Mouse (Mus musculus): ENCODE measurements around the gene Pcolce2.
"Not testable (repeated sequence)": the region's sequence is repeated elsewhere in the genome, so short reads cannot be mapped to it uniquely, and the experiment has no call there.

Pcolce2 gene

DNA sequence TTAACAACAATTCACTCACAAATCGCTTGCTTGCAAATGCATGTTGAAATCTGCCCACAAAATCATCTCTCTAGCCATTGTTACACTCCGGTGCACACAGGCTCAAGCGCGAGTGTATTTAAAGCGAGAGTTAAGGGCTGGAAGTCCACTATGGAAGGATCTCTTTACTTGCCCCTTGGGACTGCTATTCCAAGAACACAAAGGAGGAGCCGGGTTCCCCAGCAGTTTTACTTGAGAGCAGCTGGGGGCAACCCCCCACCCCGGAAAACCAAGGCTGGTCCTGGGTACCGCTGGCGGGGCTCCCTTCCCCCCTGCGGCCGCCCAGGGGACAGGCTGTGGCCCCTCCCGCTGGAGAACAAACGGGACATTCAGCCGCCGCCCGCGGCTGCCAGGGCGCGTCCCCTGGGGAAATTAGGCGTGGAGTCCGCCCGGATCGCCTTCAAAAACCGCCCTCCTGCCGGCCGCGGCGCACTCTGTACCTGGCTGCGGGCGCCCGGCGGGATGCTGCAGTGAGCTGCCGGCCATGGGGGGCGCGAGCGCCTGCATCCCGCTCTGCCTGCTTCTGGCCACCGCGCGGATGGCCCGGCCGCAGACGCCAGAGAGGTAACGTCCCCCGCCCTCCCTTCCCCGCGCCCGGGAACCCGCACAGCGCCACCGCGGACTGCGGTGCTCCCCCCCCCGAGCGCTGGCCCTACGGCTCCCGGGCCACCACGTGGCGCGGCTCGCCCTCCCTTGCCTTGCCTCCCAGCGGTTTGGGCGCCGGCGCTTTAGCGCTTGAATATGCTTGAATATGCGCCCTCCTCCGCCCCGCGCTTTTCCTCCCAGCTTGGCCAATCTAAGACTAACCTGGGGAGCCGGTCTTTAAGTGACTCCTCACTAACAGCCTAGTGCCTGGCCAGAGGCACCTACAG is at the start of gene Pcolce2:
Pcolce2 (plus strand) TSS at position 331 of the 911 bp plus-strand sequence.
- peak; percentile 47 for DNase-seq (ENCODE audit: low read depth, low spot score)

DNA sequence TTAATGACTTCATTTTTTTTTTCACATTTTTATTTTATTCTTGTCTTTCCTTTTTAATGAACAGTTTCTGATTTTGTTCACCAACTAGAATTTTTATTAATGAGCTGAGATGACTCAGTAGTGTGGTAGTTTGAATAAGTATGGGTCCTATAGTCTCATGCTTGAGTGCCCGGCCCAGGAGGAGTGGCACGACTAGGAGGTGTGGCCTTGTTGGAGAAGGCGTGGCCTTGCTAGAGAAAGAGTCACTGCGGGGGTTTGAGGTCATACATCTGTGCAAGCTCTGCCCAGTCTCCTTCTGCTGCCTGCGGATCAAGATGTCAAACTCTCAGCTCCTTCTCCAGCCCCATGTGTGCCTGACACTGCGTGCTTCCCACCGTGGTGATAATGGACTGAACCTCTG is 49.3 kb upstream of the Pcolce2 start:
- DNase-seq (ENCODE audit: low read depth, low spot score) = no peak

DNA sequence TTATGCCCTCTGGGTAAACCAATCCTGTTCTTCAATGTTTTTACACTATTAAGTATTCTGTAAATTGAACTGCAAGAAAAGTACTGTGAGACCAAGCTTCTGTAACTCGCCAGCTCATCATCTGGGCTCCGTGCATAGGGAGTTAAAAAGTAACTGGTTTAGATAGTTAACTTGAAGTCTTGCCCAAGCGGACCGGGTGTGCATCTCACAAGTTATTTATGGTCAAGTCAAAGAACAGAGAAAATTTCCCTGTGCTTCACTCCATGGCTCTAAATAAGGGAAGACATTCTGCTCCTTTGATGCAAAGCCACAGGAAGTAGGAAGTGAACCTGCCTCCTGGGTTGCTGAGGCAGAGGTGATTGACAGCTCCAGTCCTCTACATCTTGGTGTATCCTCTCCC is 43.1 kb upstream of the Pcolce2 start:
- DNase-seq (ENCODE audit: low read depth, low spot score) = no peak

DNA sequence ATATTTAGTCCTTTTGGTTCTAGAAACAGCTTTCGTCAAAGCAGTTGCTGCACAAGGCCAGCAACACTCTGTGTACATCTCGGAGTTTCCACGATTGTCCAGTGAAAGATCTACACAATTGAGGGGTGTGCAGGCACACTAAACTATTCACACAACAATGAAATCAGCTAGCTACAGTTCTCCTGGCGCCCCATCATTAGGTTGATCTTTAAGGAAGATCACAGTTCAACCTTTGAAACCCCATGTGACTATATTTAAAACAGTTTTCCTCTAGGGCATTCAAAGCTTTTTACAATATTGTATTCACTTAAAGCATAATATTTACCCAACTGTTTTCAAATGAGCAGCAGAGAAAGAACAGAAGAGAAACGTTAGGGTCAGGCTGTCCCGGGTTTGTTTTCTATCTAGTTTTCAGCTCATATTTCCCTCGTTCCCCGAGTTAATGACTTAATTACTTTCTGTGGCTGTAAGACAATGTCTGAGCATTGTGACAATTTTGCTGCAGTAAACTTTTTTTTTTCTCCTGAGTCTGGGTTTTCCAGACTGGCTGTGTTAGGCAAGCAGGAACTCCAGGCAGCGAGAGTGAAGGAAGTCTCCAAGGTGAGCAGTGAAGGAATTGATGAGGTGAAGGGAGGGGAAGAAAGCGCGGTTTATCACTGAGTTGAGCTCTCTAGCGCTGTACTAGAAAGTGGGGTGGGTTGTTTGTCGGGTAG is 39.8 kb upstream of the Pcolce2 start:
- DNase-seq (ENCODE audit: low read depth, low spot score) = no peak

DNA sequence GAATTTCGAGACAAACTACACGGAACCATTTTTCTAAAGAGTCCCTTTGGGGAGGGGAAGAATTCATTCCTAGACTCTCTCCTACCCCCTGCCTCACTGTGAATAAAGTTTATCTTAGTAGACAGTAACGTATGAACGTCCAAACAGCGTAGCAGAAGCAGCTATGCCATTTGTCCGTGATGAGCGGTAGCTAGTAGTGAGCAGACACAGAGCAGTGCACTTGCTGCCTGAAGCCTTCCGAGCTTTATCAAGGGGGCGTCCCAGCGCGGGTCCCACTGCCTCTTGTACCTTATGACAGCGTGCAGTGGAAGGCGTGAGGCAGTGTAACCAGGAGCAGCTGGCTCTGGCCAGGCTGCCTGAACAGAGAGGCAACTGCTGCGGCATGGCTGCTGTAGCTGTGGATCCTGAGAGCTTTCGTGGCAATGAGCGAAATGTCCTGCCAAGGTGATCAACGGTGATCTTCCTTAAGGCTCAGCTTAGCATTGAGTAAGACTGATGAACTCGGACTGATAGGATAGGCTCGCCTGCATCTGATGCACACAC is 39.2 kb upstream of the Pcolce2 start:
- DNase-seq (ENCODE audit: low read depth, low spot score) = no peak

DNA sequence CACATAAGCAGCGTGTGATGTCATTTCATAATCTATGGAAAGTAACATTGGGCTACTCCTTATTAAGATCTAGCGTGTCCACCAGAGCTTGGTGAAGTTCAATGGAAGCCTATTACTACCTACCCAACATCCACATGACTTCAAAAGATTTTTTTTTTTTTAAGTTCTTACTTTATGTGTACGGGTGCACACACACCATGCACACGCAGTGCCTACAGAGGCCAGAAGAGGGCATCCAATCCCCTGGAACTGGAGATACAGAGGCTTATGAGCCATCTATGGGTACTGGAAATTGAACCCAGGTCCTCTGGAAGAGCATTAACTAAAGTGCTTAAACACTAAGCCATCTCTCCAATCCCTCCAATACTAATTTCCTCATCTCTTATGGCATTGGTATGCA is 38.0 kb upstream of the Pcolce2 start:
- no peak for DNase-seq (ENCODE audit: low read depth, low spot score)

DNA sequence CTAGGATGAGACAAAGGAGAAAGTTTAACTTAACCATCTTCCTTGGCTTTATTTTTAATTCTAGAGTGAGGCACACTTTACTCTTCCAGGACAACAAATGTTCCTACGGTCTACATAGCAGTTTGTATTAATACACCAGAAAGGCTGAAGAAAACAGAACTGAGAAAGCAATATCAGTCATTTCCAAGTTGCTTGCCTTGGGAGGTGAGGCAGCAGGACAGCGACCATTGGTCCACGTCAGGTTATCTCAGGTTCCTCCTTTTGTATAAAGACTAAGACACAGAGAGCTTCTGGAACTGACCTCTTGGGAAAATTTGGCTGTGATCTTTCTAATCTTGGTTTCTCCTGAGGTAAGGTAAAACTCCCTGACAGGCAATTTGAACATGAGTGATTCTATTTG is 34.6 kb upstream of the Pcolce2 start:
- DNase-seq (ENCODE audit: low read depth, low spot score) = no peak

DNA sequence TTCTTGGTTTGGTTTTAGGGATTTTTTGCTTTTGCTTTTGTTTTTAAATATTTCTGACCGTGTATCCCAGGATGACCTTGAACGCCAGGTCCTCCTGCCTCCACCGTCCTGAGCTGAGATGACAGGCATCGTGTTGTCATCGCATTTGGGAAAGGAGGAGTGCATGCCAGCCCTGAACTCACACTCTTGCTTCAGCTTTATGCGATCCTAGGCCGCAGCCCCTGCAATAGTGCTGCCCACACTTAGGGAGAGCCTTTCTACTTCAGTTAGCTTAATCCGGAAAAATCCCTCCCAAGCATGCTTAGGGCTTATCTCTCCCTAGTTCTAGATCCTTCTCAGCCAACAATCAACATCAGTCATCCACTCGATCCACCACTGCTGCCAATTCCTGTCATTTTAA is 34.1 kb upstream of the Pcolce2 start:
- no peak for DNase-seq (ENCODE audit: low read depth, low spot score)

DNA sequence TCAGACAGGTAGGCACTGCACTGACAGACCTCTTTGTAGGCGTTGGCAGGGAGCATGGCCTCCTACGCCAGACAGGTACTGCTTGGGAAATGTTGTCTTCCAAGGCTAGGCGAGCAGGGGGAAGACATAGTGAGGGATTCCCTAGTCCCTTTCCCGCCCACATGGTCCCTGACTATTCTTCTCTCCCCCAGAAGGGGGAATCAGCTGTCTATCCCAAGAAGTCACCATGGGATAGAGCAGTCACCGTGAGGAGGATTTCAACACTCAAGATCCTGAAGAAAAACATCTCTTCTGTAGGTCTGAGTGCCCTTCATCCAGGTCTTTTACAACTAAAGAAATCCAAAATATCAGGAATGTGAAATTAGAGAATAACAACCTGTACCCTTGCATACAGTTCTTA is 30.2 kb upstream of the Pcolce2 start:
- DNase-seq (ENCODE audit: low read depth, low spot score) = no peak

DNA sequence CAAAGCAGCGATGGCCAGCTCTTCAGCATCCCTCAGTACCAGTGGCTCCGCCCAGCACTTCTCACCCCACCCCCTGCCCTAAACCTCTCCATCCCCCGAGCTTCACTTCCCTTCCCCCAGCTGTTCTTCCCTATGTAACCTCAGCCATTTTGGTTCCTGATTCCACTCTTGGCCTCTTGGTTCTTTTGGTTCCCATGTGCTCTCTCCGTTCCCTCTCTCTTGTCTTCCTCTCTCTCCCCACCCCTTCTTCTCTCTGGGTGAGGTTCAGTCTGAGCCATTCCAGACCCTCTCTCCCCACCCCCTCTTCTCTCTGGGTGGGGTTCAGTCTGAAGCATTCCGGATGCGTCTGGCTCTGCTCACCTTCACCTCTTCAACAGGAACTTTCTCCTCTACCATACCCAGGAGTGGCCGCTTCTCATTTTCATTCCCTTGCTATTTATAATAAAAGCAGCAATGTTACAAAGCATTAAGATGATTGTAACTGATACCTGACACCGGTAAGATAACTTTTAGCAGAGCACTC is 25.1 kb upstream of the Pcolce2 start:
- peak; percentile 46 for DNase-seq (ENCODE audit: low read depth, low spot score)

DNA sequence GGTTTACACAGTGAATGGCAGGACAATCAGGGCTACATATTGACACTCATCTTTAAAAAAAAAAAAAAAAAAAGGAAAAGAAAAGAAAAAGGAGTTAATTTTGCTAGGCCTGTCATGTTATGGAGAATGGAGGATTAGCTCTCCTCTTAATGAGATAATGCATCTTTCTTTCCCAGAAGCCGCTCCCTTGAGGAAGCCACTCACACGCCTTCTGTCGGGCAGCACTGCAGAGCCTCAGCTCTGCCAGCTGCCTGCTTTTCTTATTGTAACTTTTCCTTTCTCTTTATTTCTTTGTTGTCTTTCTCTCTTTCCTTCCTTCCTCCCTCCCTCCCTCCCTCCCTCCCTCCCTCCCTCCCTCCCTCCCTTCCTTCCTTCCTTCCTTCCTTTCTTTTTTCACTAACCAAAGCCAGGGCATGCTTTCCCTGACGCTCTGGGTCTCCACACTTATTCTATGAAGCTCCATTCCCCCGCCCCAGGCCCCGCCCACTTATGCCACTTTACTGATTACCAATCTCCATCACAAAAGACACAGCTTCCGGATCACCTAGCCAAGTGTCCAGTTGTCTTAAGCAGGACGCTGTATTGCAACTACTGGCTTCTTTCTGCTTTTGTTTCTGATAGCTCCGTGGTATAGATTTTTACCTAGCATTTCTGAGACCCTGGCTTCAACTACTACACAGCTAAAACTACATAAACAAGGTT is 23.8 kb upstream of the Pcolce2 start:
- DNase-seq (ENCODE audit: low read depth, low spot score) = no peak

DNA sequence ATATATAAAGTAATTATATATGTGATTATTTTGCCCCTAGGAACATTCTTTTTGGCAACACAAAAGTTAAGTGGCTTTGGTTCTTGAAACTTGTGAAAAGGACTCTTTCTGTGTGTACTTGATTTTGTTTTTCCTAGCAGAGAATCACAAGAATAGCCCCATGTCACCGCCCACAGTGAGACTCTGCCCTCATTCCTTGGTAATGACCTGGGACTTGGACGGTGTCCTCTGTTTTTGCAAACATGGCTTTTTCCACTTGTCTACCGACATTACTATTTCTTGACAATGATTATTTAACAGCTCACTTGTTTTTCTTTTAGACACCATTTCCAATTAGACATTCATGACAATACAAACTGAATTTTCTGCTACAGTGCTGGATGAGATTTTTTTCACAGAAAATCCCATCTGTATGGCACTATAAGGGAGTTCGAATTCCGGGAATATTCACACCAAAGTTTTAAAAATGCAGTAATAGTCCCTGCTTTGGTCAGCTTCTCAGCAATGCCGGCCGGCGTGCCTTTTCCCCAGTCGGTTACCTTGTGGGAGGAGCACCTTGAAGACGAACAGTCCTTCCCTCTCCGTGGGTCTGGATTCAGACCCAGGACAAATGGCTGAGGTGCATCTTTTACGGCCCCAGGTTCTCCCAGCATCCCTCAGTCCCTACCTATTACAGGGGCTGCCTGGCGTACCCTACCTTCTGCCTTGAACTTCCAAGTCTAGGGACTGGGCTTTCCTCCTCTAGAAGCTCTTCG is 22.4 kb upstream of the Pcolce2 start:
- no peak for DNase-seq (ENCODE audit: low read depth, low spot score)

DNA sequence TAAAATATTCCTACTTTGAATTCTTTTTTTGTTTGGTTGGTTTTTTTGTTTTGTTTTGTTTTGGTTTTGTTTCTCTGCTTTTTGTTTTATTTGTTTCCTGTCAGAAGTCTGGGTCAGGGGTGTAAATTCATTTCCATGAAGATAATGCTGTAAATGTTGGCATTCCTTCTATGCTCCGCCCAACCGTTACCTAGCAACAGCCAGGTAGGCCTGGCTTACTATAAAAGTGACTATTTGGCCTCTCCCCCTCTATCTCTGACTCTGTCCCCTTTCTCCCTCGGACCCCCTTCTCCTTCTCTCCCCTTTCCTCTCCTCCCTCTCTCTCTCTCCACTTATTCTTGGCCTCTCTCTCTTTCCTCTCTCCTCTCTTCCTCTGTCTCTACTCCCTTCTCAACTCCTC is 21.4 kb upstream of the Pcolce2 start:
- DNase-seq (ENCODE audit: low read depth, low spot score) = no peak

DNA sequence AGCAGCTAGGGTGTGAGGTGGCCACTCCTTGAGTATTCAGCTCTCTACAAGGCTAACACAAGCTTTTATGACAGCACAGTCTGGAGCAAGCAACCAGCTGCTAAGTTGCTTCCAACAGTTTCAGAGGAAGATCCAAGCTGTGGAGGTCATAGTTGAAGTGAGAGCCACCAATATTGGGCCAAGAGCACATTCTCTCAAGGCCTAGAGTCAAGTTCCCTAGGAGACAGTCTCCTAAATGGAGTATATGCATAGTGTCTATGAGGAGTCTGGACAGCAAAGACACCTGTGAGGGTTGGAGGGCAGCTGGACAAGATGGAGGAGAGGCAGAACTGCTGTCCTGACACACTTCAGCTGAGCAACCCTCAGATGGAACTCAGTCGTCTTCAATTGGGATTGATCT is 18.8 kb upstream of the Pcolce2 start:
- DNase-seq (ENCODE audit: low read depth, low spot score) = no peak

DNA sequence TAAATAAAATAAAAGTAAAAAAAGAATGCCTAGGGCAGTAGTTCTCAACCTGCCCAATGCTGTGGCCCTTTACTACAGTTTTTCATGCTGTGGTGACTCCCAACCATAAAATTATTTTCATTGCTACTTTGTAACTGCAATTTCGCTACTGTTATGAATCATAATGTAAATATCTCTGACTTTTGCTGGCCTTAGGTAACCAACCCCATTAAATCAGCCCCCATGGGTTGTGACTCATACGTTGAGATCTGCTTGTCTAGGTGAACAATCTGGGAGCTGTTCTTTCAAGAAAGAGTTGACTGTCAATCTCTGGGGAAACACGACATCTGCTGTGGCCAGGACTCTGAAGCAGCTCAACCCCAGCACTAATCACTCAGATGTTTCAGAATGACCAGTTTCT is 13.3 kb upstream of the Pcolce2 start:
- DNase-seq (ENCODE audit: low read depth, low spot score) = no peak

DNA sequence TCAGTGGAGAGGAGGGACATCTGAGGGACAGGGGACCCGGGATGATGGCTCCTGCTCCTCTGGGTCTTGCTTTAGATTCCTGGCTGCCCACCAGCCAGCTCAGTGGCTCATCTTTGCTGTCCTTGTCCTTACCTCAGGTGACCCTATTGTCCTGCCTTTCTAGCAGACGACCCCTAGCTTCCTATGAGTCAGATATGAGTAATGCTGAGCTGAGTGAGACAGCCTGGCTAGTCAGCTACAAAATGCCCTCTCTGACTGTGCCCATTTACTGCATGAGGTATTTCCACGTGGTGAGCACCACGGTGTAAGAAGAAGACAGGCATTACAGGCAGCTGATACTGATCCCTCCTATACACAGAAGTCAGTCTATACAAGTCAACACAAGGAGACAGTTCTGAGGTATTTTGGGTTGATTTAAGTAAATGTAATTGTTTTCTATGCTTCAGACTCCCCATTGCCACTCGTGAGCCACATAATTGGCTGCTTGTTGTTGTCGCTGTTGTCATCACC is 8.9 kb upstream of the Pcolce2 start:
- DNase-seq (ENCODE audit: low read depth, low spot score) = no peak

DNA sequence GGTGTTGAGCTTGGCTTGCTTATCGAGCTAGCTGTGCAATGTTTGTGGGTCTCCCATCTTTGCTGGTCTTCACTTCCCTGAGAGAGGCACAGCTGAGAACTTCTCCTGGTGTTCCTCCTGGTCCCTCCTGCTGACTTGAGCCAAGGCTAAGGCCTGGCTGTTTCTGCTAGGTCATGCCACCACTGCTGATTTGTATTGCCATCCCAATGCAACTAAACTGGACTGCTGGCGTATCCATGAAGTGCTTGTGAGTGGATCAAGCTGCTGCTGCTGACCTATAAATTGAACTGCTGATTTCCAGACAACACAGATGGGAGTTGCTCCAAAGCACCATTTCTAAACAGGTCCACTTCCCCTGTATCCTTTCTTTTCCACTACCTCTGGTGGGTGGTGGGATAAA is 7.8 kb upstream of the Pcolce2 start:
- DNase-seq (ENCODE audit: low read depth, low spot score) = not testable (repeated sequence)

DNA sequence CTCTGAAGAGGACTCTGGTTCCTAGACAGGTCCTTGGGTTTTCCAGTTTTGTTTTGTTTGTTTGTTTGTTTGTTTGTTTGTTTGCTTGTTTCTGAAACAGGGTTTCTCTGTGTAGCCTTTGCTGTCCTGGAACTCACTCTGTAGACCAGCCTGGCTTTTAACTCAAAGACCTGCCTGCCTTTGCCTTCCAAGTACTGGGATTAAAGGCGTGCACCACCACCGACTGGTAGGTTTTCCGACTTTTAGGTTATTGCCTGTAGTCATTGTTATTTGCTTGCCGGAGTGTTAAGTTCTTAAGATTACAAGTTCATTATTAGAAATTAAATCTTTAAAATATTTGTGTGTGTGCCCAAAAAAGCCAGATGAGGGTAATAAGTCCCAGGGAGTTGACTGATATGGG is 1.0 kb upstream of the Pcolce2 start:
- no peak for DNase-seq (ENCODE audit: low read depth, low spot score)

DNA sequence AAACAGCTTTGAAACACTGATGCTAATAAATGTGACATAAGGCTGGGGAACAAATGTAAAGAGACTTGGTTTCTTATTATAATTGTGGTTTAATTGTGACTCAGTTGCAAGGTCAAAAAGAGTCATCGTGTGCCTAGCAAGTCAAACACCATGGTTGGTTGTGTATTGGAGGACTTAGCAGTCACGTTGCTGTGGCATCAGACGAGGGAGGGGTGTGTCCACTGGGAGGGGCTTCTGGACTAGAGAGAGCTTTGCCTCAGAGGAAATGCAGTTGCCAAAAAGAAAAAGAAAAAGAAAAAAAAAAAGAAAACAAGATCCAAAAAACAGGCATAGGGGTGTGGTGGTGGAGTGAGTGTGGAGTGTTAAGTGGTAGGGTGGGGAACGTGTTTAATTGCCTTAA is 2.5 kb downstream of the Pcolce2 start:
- DNase-seq (ENCODE audit: low read depth, low spot score) = no peak

DNA sequence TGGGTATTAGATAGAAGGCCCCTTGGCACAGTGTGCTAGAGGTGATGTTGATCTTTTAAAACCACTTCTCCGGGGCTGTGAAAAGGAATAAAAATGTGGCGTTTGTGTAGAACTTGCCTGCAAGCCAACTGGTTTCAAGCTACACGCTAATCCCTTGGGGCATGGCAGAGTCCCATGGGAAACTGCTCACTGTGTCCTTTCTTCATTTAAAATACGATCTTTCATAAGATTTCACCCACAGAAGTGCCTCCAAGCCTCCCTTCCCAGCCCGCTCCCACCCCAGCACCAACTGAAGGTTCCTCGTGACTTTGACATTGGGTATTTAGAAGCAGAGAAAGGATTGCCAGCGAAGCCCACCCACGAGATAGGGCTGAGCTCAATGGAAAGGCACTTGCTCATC is 8.5 kb downstream of the Pcolce2 start:
- DNase-seq (ENCODE audit: low read depth, low spot score) = no peak

DNA sequence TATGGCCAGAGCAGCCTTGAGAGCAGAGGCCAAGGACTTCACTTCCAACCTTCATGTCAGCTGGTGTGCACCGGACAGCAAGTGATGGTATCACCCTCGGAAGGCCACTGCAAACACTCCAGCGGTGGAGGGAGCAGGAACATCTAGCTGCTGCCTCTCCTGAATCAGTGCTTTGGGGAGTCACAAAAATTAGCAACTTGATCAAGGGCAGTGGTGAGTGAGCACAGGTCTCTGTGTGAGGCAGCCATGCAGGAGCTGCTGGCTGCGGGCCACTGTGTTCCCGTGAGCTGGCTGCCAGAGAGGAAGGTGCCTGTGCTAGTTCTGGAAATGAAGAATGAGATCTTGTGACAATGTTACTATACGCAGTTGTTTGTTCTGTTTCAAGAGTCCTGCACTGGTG is 16.0 kb downstream of the Pcolce2 start:
- DNase-seq (ENCODE audit: low read depth, low spot score) = no peak
